Comparison of ENCODE assay signal across 16 mouse cellular contexts in genomic region chr16:32498996-32499395, GRCm38 (mm10). TPM values are rescaled to one million over a fixed set of nuclear protein-coding genes. Genes with fewer than 3 reads are reported as not detected.
A peak's percentile ranks its signal among the peaks of the same experiment; 100 is the strongest.
DNase-seq lines count a peak whose midpoint lies in the region; ATAC-seq and TF ChIP-seq lines count a peak whose summit lies in the region.
"Had no signal": no experiment of that assay in that cellular context is flagged by ENCODE, and none has a peak within 500 bp of the region (broad histone marks: within the 10 kb centered on the region; RNA-seq: fewer than 3 reads in every experiment).

No protein-coding gene starts in this region.

- no peaks in the 10 kb centered on the region for H3K36me3 ChIP-seq in heart, embryonic 12.5 days
- H3K36me3 ChIP-seq in lung, embryonic 14.5 days (ENCODE audit: insufficient read depth): no peaks in the 10 kb centered on the region
- no peaks in the 10 kb centered on the region for H3K36me3 ChIP-seq in midbrain, embryonic 14.5 days (ENCODE audit: control insufficient read depth, insufficient read depth, low read length)

- peak overlapping the region; percentile 65; the same call in 1 of the 2 replicates for H3K4me2 ChIP-seq in heart, embryonic 12.5 days
- H3K4me2 ChIP-seq in lung, embryonic 14.5 days: peak overlapping the region; percentile 65
- H3K4me2 ChIP-seq in midbrain, embryonic 14.5 days (ENCODE audit: low read length): peak overlapping the region; percentile 65

- no peak overlapping the region for H3K27ac ChIP-seq in heart, embryonic 12.5 days (ENCODE audit: poor library complexity, severe bottlenecking)
- H3K27ac ChIP-seq in lung, embryonic 14.5 days (ENCODE audit: low read depth): no peak overlapping the region
- no peak overlapping the region for H3K27ac ChIP-seq in midbrain, embryonic 14.5 days (replicated peaks; ENCODE audit: low read depth, low read length)
- H3K27ac ChIP-seq: stomach, postnatal 0 days had no signal

- no peaks in the 10 kb centered on the region for H3K9me3 ChIP-seq in heart, embryonic 12.5 days (replicated peaks)
- no peaks in the 10 kb centered on the region for H3K9me3 ChIP-seq in lung, embryonic 14.5 days (ENCODE audit: low read depth, low read length)
- H3K9me3 ChIP-seq in midbrain, embryonic 14.5 days (ENCODE audit: control insufficient read depth, low read length): no peaks in the 10 kb centered on the region

- 62% methylated on average over 13 of the region's 13 CpGs for WGBS in heart, embryonic 12.5 days
- 56% methylated on average over 13 of the region's 13 CpGs for WGBS in lung, embryonic 14.5 days
- 68% methylated on average over 13 of the region's 13 CpGs for WGBS in midbrain, embryonic 14.5 days

- no peak for TF ChIP-seq CTCF in lung, embryonic 14.5 days (IDR thresholded peaks at IDR 0.05; ENCODE audit: low read depth)

- intact Hi-C loops in heart, postnatal 25 days (cut with DNase I): loop anchor here (5.0 kb wide), 2 partner anchors 237 to 382 kb away; no protein-coding TSS in a partner anchor

- H3K9ac ChIP-seq in heart, embryonic 12.5 days: no peak overlapping the region
- H3K9ac ChIP-seq in lung, embryonic 14.5 days: no peak overlapping the region
- H3K9ac ChIP-seq in midbrain, embryonic 14.5 days (replicated peaks; ENCODE audit: low read length): peak overlapping the region; percentile 59; the same call in 1 of the 2 replicates

- no peak overlapping the region for H3K4me3 ChIP-seq in heart, embryonic 12.5 days
- no peak overlapping the region for H3K4me3 ChIP-seq in lung, embryonic 14.5 days (ENCODE audit: low read depth, low read length)
- H3K4me3 ChIP-seq in midbrain, embryonic 14.5 days (replicated peaks; ENCODE audit: low read depth, low read length): no peak overlapping the region

- ATAC-seq in heart, embryonic 12.5 days (ENCODE audit: insufficient number of reproducible peaks, low FRiP score): no peak
- ATAC-seq in lung, embryonic 14.5 days (ENCODE audit: insufficient read depth): no peak
- ATAC-seq in midbrain, embryonic 14.5 days (ENCODE audit: low FRiP score, low TSS enrichment): no peak; the same call in 1 of the 2 replicates
- no peak for ATAC-seq in cerebellum, adult (ENCODE audit: insufficient number of reproducible peaks, low FRiP score, low TSS enrichment)

- H3K27me3 ChIP-seq in heart, embryonic 12.5 days (replicated peaks): peaks cover 20% of the 10 kb centered on the region
- H3K27me3 ChIP-seq in lung, embryonic 14.5 days (ENCODE audit: insufficient read depth, low read length): no peaks in the 10 kb centered on the region
- H3K27me3 ChIP-seq in midbrain, embryonic 14.5 days (ENCODE audit: control insufficient read depth, insufficient read depth, low read length): no peaks in the 10 kb centered on the region

- no peaks in the 10 kb centered on the region for H3K4me1 ChIP-seq in heart, embryonic 12.5 days (replicated peaks)
- H3K4me1 ChIP-seq in lung, embryonic 14.5 days (ENCODE audit: insufficient read depth): no peaks in the 10 kb centered on the region
- no peaks in the 10 kb centered on the region for H3K4me1 ChIP-seq in midbrain, embryonic 14.5 days (ENCODE audit: control insufficient read depth, insufficient read depth, low read length)

- no peak for DNase-seq in heart, postnatal 25 days (ENCODE audit: low spot score)
- DNase-seq in lung, embryonic 14.5 days: no peak
- no peak for DNase-seq in lung, postnatal 10 days
- DNase-seq in R1 (ENCODE audit: low read depth, low spot score): peak; percentile 65
- DNase-seq in midbrain, embryonic 14.5 days: no peak
- no peak for DNase-seq in spleen, adult 18-20 months

RNA-seq across cellular contexts. Expression of gene Zdhhc19, which starts 2.9 kb away (rescaled TPM):
- polyA plus RNA-seq in heart, embryonic 12.5 days (2016; fragmentation: Nextera tagmentation; extraction: Ambion mirVana): not detected in 2 replicates
- total RNA-seq in heart, postnatal 25 days (2021): not detected
- polyA plus RNA-seq in lung, embryonic 14.5 days (2014; fragmentation: Nextera tagmentation; extraction: Ambion mirVana): not detected in 2 replicates
- polyA plus RNA-seq in midbrain, embryonic 14.5 days (2014; fragmentation: Nextera tagmentation; extraction: Ambion mirVana): not detected in 2 replicates
- total RNA-seq: adrenal gland, adult 2 months; gastrocnemius, postnatal 14 days; layer of hippocampus, adult 2 months; left cerebral cortex, adult 8-10 months had no signal
- polyA plus RNA-seq: adrenal gland, adult 2 months; forebrain, embryonic 16.5 days; heart, embryonic 16.5 days; liver, embryonic 16.5 days; stomach, postnatal 0 days had no signal

RNA-seq across cellular contexts. Expression of gene Slc51a, which starts 11.3 kb away (rescaled TPM):
- 2.1 and 2.9 TPM in 2 replicates for polyA plus RNA-seq in heart, embryonic 12.5 days (2016; fragmentation: Nextera tagmentation; extraction: Ambion mirVana)
- total RNA-seq in heart, postnatal 25 days (2021): under 1 TPM; 0.75 to 0.95 TPM
- 0.24 and 0.60 TPM in 2 replicates for polyA plus RNA-seq in lung, embryonic 14.5 days (2014; fragmentation: Nextera tagmentation; extraction: Ambion mirVana)
- 0.16 TPM in 1 of 2 replicates, not detected in the other for polyA plus RNA-seq in midbrain, embryonic 14.5 days (2014; fragmentation: Nextera tagmentation; extraction: Ambion mirVana)
- total RNA-seq: gastrocnemius, postnatal 14 days; layer of hippocampus, adult 2 months; left cerebral cortex, adult 8-10 months had no signal
